Mouse (Mus musculus): ENCODE results near the gene Dcaf12l2.

The Dcaf12l2 gene

GRCm38 (mm10) chrX:44367646-44368521, at the start of gene Dcaf12l2:
Gene Dcaf12l2 (minus strand): TSS chrX:44368342.
- in situ Hi-C loops (cut with MboI, MseI), result no loop called here

DNA sequence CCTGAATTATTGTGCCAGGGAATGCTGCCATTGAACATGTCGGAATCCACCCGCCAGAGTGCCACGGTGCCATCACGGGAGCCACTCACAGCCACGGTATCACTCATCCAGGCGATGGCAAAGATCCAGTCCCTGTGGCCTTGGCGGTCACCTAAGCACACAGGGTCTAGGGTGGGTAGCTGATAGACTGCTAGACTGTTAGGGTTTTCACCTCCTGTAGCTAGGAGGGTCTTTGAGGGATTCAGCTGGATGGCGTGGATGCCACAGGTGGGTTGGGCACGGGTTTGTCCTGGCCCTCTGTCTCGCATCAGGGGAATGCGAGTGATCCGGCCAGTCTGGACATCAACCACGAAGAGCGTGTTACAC, 879 bp downstream of the Dcaf12l2 start:
- in situ Hi-C loops (cut with MboI, MseI), result no loop called here
